Mouse (Mus musculus): ENCODE results near the gene Sema3g.

DNA sequence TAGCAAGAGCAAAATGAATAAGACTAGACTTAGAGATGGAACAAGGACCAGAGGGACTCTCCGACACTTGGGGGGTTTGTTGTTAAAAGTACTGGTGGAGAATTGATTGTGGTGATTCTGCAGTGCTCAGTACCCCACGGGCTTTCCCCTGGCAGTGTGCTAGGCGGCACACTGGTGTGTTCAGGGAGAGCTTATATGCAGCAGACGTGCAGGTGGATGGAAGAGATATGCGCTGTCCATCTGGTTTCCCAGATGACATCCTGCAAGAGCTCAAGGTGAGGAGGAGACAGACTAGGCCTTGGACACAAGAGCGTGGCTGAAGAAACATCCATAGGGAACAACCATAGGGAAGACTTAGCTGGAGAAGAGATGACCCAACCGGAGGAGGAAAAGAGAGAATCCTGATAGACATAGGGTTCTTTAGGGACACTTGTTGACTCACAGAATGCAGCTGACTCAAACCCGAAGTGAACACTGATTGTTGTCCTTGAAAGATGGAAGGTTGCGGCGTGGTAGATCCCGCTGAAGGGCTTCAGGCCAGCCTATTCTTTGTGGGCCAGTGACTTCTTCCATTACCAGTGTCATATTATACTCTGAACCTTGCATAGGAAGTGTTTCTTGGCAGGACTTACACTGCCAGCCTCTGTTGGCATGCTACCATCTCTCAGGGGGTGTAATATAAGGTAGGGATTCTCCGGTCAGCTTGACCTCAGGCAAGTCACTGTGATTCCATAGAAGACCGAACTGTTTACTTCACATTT is 10.4 kb upstream of the Sema3g start:
- TF ChIP-seq HCFC1 (IDR thresholded peaks at IDR 0.05; ENCODE audit: borderline replicate concordance, insufficient read depth, low read length) (no peak), ZC3H11A (IDR thresholded peaks at IDR 0.05; ENCODE audit: borderline replicate concordance, low read depth, low read length) (no peak), MAFK (IDR thresholded peaks at IDR 0.05; ENCODE audit: insufficient read depth, low read depth, low read length) (no peak), ZNF384 (IDR thresholded peaks at IDR 0.05; ENCODE audit: low read depth, low read length) (no peak), CHD2 (IDR thresholded peaks at IDR 0.05; ENCODE audit: low read depth, low read length) (no peak)

Data from ES-E14 (cell line).